Mouse (Mus musculus): ENCODE measurements around the gene Gstm4.
"Not testable (repeated sequence)": the region's sequence is repeated elsewhere in the genome, so short reads cannot be mapped to it uniquely, and the experiment has no call there.

Gstm4 gene

GRCm38 (mm10) chr3:108018190-108018820 lies 26.4 kb downstream of the Gstm4 start:
- in situ Hi-C loops (cut with MboI, MseI): no loop called here

- in situ Hi-C loops (cut with MboI, MseI): no loop called here
Measured at GRCm38 (mm10) chr3:108017473-108018189, 27.1 kb downstream of the Gstm4 start, which contains the start of gene Gstm1. Gene Gstm1, minus strand, starts transcription at chr3:108017973.

- in situ Hi-C loops (cut with MboI, MseI): not testable (repeated sequence)
Measured at GRCm38 (mm10) chr3:108016468-108016867, 28.2 kb downstream of the Gstm4 start.

GRCm38 (mm10) chr3:108014974-108015346 lies 29.7 kb downstream of the Gstm4 start:
- in situ Hi-C loops (cut with MboI, MseI): loop anchor here in 1 of 2 experiments (5.0 kb wide), 2 partner anchors 52 to 73 kb away; partner anchors contain the start of gene Gstm6

- in situ Hi-C loops (cut with MboI, MseI): loop anchor here in 1 of 2 experiments (5.0 kb wide), 2 partner anchors 53 to 72 kb away; partner anchors contain the start of gene Gstm6
Measured at GRCm38 (mm10) chr3:108014098-108014973, 30.4 kb downstream of the Gstm4 start.

GRCm38 (mm10) chr3:108013331-108013871 lies 31.3 kb downstream of the Gstm4 start:
- in situ Hi-C loops (cut with MboI, MseI): loop anchor here in 1 of 2 experiments (5.0 kb wide), 2 partner anchors 54 to 71 kb away; partner anchors contain the start of gene Gstm6

- in situ Hi-C loops (cut with MboI, MseI): loop anchor here in 1 of 2 experiments (5.0 kb wide), 2 partner anchors 56 to 69 kb away; partner anchors contain the start of gene Gstm6
Measured at GRCm38 (mm10) chr3:108011558-108011957, 33.1 kb downstream of the Gstm4 start.

GRCm38 (mm10) chr3:108010286-108010685 lies 34.4 kb downstream of the Gstm4 start:
- in situ Hi-C loops (cut with MboI, MseI): loop anchor here in 1 of 2 experiments (5.0 kb wide), 2 partner anchors 57 to 68 kb away; partner anchors contain the start of gene Gstm6

- in situ Hi-C loops (cut with MboI, MseI): no loop called here
Measured at GRCm38 (mm10) chr3:108002021-108002420, 42.7 kb downstream of the Gstm4 start.

- in situ Hi-C loops (cut with MboI, MseI): no loop called here
Measured at GRCm38 (mm10) chr3:107999491-107999890, 45.2 kb downstream of the Gstm4 start.

GRCm38 (mm10) chr3:107998591-107998990 lies 46.1 kb downstream of the Gstm4 start:
- in situ Hi-C loops (cut with MboI, MseI): no loop called here

GRCm38 (mm10) chr3:107996576-107996975 lies 48.1 kb downstream of the Gstm4 start:
- in situ Hi-C loops (cut with MboI, MseI): no loop called here

- in situ Hi-C loops (cut with MboI, MseI): not testable (repeated sequence)
Measured at GRCm38 (mm10) chr3:107995974-107996373, 48.7 kb downstream of the Gstm4 start.

Data from T-helper 17 cell (primary cell).